Mouse (Mus musculus): ENCODE results near the gene Wdr63.

DNA sequence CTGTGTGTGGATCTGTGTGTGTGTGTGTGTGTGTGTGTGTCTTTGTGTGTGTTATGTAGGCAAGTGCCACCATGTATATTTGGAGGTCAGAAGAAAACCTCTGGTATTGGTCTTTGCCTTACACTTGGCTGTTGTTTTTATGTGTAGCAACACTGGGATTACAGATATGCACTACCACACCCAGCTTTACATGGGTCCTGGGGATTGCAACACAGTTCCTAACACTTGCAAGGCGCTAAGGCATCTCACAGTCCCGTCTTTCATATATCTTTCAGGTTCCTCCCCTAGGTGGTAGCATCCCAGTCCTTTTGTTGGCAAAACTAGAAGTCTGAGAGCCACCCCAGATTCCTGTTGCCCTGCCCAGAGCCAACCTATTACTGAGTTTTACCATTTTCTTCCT, 1.0 kb upstream of the Wdr63 start:
- no peak for TF ChIP-seq CTCF (IDR thresholded peaks at IDR 0.05; ENCODE audit: borderline replicate concordance, extremely low read depth, insufficient read depth, insufficient read length)
- no peak for TF ChIP-seq POLR2A (IDR thresholded peaks at IDR 0.05; ENCODE audit: borderline replicate concordance, extremely low read depth, insufficient read depth, insufficient read length, poor library complexity, severe bottlenecking)
